Mouse (Mus musculus): ENCODE measurements around the gene Cercam. TPM values are rescaled to one million over a fixed set of nuclear protein-coding genes. Genes with fewer than 3 reads are reported as not detected.

Gene Cercam
- polyA plus RNA-seq, 1 experiment from 2014 or later: 21.5 TPM

DNA sequence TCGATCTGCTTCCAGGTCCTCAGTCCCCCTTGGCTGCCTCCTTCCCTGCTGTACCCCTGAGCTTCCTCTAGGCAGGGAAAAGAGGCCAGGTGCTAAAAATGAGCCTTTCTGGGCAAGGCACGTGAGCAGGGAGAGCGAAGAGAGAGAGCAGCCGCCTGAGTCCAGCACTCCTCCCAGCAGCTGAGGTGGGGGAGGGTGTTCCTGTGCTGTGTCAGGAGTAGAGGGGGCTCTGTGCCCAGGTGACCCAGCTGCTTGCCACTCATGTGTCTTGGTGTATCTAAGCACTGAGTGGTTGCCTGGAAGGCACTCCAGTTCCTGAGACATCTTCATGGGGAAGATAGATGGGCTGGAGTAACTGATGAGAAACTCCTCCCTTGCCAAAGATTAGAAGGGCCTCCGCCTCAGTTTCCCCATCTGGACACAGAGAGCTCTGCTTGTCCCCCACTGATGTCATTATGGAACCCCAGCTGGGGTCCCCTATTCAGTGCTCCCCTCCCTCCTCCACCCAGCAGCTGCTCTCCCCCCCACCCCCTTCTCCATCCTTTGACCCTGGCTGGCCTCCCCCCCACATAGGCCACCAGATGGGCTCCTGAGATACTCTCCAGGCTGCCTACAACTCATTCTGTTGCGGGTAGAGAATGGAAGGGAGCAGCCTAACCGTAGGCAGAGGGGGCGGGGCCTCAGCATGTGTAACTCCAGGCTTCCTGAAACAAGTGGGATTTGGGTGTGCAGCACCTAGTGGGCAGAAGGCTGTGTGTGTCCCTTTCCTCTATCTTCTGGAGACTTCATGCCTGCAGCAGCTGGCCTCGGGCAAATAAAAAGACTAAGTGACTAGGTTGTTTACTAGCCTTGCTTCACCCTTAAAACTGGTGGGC lies 25.5 kb upstream of the Cercam start:
- no peak for ATAC-seq (replicated peaks; ENCODE audit: low FRiP score)
- 62% methylated on average over 9 of the region's 9 CpGs for WGBS
- H3K4me2 ChIP-seq: no peak overlapping the region
- peaks cover 55% of the 10 kb centered on the region for H3K36me3 ChIP-seq
- no peak overlapping the region for H3K27ac ChIP-seq
- no peaks in the 10 kb centered on the region for H3K9me3 ChIP-seq (replicated peaks)
- H3K27me3 ChIP-seq: peaks cover 59% of the 10 kb centered on the region
- no peak overlapping the region for H3K4me3 ChIP-seq (replicated peaks)
- no peak overlapping the region for H3K9ac ChIP-seq
- peaks cover 18% of the 10 kb centered on the region for H3K4me1 ChIP-seq

- Histone ChIP-seq H3K36me3 (peaks cover 49% of the 10 kb centered on the region), H3K9me3 (replicated peaks) (no peaks in the 10 kb centered on the region), H3K4me3 (replicated peaks) (no peak overlapping the region), H3K27ac (no peak overlapping the region), H3K9ac (no peak overlapping the region), H3K27me3 (peaks cover 66% of the 10 kb centered on the region), H3K4me2 (no peak overlapping the region), H3K4me1 (peaks cover 18% of the 10 kb centered on the region)
- 90% methylated on average over 2 of the region's 2 CpGs for WGBS
- no peak for ATAC-seq (replicated peaks; ENCODE audit: low FRiP score)
Measured at GRCm38 (mm10) chr2:29844115-29844514, 24.8 kb upstream of the Cercam start.

GRCm38 (mm10) chr2:29844661-29845060 lies 24.3 kb upstream of the Cercam start:
- 20% methylated on average over 3 of the region's 3 CpGs for WGBS
- no peak for ATAC-seq (replicated peaks; ENCODE audit: low FRiP score)

GRCm38 (mm10) chr2:29845636-29846035 lies 23.3 kb upstream of the Cercam start:
- 7% methylated on average over 25 of the region's 25 CpGs for WGBS
- ATAC-seq (replicated peaks; ENCODE audit: low FRiP score): no peak
- Histone ChIP-seq H3K4me2 (peak overlapping the region; percentile 65), H3K27me3 (peaks cover 66% of the 10 kb centered on the region), H3K4me3 (replicated peaks) (peak overlapping the region; percentile 41), H3K27ac (no peak overlapping the region), H3K9me3 (replicated peaks) (no peaks in the 10 kb centered on the region), H3K9ac (peak overlapping the region; percentile 38), H3K36me3 (peaks cover 39% of the 10 kb centered on the region), H3K4me1 (peaks cover 18% of the 10 kb centered on the region)

More at GRCm38 (mm10) chr2:29844661-29845060, 24.3 kb upstream of the Cercam start:
- Histone ChIP-seq H3K4me3 (replicated peaks) (no peak overlapping the region), H3K27ac (no peak overlapping the region), H3K9me3 (replicated peaks) (no peaks in the 10 kb centered on the region), H3K9ac (no peak overlapping the region), H3K4me2 (peak overlapping the region; percentile 65; the same call in 1 of the 2 replicates), H3K27me3 (peaks cover 66% of the 10 kb centered on the region), H3K36me3 (peaks cover 44% of the 10 kb centered on the region), H3K4me1 (peaks cover 18% of the 10 kb centered on the region)

DNA sequence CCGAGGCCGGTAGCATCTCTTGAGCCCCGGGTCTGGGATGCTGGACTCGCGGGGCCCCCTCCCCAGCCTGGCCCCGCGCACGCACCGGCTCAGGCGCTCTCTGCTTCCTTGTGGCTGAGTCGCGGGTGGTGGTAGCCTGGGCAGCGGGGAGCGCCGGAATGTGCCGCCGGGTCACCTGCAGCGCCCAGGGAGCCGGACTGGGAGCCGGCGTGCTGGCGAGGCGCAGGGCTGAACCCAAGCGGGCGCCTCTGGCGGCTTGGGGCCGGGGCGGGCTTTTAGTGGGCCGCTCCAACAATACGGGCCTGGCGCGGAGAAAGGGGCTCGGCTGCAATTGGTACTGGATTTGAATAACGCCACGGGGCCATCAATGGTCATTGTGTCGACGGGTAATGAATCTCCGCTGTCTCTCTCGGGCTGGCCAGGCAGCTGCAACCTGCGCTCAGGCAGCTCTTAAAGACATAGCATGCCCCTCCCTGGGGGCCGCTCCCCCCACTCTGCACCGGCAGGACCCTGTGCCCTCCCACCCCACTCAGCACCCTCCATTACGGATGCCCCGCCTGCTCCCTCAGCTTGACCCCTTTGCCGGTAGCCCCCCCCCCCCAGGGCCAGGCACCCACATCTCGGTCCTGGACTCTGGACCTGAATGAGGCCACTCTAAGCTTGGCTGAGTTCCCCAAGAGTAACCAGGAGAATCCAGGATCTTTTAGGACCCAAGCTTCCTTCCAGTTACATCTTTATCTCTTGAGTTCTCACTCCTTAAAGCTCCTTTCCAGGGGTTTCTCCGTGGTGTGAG lies 22.7 kb upstream of the Cercam start:
- Histone ChIP-seq H3K4me1 (peaks cover 18% of the 10 kb centered on the region), H3K27me3 (peaks cover 66% of the 10 kb centered on the region), H3K9ac (peak overlapping the region; percentile 38), H3K4me3 (replicated peaks) (peak overlapping the region; percentile 41), H3K36me3 (peaks cover 34% of the 10 kb centered on the region), H3K9me3 (replicated peaks) (no peaks in the 10 kb centered on the region), H3K27ac (no peak overlapping the region), H3K4me2 (peak overlapping the region; percentile 65)
- peak; percentile 36; the same call in 1 of the 2 replicates for ATAC-seq (replicated peaks; ENCODE audit: low FRiP score)
- 4% methylated on average over 47 of the region's 47 CpGs for WGBS

GRCm38 (mm10) chr2:29846911-29847310 lies 22.1 kb upstream of the Cercam start:
- Histone ChIP-seq H3K4me2 (no peak overlapping the region), H3K4me1 (peaks cover 18% of the 10 kb centered on the region), H3K27me3 (peaks cover 66% of the 10 kb centered on the region), H3K9me3 (replicated peaks) (no peaks in the 10 kb centered on the region), H3K9ac (no peak overlapping the region), H3K4me3 (replicated peaks) (no peak overlapping the region), H3K27ac (no peak overlapping the region), H3K36me3 (peaks cover 27% of the 10 kb centered on the region)
- no peak for ATAC-seq (replicated peaks; ENCODE audit: low FRiP score)
- 47% methylated on average over 3 of the region's 3 CpGs for WGBS

GRCm38 (mm10) chr2:29849041-29849440 lies 19.9 kb upstream of the Cercam start:
- WGBS: 75% methylated on average over 8 of the region's 8 CpGs
- no peak overlapping the region for H3K4me2 ChIP-seq
- H3K9me3 ChIP-seq (replicated peaks): no peaks in the 10 kb centered on the region
- no peak for ATAC-seq (replicated peaks; ENCODE audit: low FRiP score)
- no peak overlapping the region for H3K9ac ChIP-seq
- H3K36me3 ChIP-seq: peaks cover 6% of the 10 kb centered on the region
- H3K27ac ChIP-seq: no peak overlapping the region
- H3K4me1 ChIP-seq: peaks cover 18% of the 10 kb centered on the region
- H3K27me3 ChIP-seq: peaks cover 51% of the 10 kb centered on the region
- H3K4me3 ChIP-seq (replicated peaks): no peak overlapping the region

DNA sequence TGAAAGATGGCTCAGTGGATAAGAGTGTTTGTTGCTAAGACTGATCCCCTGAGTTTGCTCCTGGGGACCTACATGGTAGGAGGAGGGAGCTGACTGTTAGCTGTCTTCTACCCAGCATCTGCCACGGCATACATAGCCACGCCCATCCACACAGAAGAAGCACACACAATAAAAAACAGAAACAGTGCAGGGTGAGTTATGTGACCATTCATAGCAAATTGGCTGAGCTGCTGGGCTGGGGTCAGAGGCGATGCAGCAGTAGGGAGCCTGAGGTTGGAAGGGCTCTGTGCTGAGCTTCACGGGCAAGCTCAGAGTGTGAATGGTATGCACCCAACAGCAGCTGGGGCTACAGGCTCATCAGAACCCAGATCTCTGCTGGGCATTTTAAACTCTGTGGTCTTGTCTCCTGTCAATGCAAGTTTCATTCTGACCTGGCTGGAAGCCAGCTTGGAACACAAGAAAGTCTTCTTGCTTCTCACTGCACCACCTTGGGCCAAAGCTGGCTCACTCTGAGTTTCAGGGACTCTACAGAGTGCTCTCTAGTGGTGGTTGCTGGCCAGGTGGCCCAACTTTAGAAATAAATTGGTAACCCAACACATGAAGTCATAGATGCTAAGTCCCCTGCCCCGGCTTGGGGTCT lies 19.0 kb upstream of the Cercam start:
- ATAC-seq (replicated peaks; ENCODE audit: low FRiP score): no peak
- no peak overlapping the region for H3K4me2 ChIP-seq
- H3K36me3 ChIP-seq: no peaks in the 10 kb centered on the region
- H3K9me3 ChIP-seq (replicated peaks): no peaks in the 10 kb centered on the region
- no peak overlapping the region for H3K9ac ChIP-seq
- H3K27ac ChIP-seq: no peak overlapping the region
- H3K4me3 ChIP-seq (replicated peaks): no peak overlapping the region
- peaks cover 42% of the 10 kb centered on the region for H3K27me3 ChIP-seq
- WGBS: 43% methylated on average over 5 of the region's 5 CpGs
- peaks cover 15% of the 10 kb centered on the region for H3K4me1 ChIP-seq

DNA sequence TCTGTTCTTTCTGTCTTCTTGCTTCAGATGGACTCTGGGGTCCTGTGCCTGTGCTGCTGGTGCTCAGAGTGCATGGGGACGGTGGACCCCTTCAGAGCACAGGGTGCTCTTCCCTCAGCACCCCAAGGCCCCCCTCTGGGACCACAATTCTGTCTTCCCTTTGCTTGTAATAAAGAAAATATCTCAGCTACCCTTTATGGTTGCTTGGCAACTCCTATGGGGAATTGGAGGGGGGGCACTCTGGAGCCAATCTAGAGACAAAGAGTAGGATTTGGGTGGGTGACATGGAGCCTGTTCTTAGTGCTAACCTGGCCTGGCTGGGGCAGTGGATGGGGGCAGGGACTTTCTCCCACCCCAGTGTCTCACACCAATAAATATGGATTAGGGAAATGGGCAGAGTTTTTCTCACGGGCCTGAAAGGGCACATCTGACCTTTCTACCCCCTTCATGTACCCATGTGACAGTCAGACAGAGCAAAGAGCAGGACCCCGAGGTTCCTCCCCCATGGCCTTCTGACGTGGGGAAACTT lies 15.9 kb upstream of the Cercam start:
- Histone ChIP-seq H3K4me3 (replicated peaks) (no peak overlapping the region), H3K27me3 (peaks cover 15% of the 10 kb centered on the region), H3K9me3 (replicated peaks) (no peaks in the 10 kb centered on the region), H3K4me2 (no peak overlapping the region), H3K4me1 (peaks cover 13% of the 10 kb centered on the region; the same call in 1 of the 2 replicates), H3K27ac (no peak overlapping the region), H3K36me3 (no peaks in the 10 kb centered on the region), H3K9ac (no peak overlapping the region)
- no peak for ATAC-seq (replicated peaks; ENCODE audit: low FRiP score)
- 43% methylated on average over 4 of the region's 4 CpGs for WGBS

DNA sequence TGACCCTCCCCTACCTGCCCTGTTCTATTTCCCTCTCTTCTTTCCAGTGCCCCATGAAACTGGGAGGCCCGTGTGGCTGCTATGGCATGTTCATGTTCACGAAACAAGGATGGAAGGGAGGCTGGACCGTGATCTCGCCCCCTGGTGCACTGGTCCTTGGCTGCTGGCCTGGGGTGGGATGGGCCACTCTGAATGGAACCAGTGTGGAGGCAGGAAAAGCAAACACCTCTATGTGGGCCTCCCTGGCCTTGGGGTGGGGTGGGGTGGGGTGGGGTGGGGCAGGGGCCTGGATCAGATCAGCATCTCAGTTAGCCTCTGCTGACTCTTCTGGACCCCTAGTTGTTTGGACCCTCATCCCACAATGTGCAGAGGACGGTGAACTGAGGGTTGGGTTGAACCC lies 15.2 kb upstream of the Cercam start:
- Histone ChIP-seq H3K9ac (no peak overlapping the region), H3K9me3 (replicated peaks) (no peaks in the 10 kb centered on the region), H3K4me3 (replicated peaks) (no peak overlapping the region), H3K27ac (no peak overlapping the region), H3K4me2 (no peak overlapping the region), H3K27me3 (peaks cover 7% of the 10 kb centered on the region), H3K4me1 (peaks cover 13% of the 10 kb centered on the region; the same call in 1 of the 2 replicates), H3K36me3 (no peaks in the 10 kb centered on the region)
- ATAC-seq (replicated peaks; ENCODE audit: low FRiP score): no peak
- WGBS: 72% methylated on average over 5 of the region's 5 CpGs

DNA sequence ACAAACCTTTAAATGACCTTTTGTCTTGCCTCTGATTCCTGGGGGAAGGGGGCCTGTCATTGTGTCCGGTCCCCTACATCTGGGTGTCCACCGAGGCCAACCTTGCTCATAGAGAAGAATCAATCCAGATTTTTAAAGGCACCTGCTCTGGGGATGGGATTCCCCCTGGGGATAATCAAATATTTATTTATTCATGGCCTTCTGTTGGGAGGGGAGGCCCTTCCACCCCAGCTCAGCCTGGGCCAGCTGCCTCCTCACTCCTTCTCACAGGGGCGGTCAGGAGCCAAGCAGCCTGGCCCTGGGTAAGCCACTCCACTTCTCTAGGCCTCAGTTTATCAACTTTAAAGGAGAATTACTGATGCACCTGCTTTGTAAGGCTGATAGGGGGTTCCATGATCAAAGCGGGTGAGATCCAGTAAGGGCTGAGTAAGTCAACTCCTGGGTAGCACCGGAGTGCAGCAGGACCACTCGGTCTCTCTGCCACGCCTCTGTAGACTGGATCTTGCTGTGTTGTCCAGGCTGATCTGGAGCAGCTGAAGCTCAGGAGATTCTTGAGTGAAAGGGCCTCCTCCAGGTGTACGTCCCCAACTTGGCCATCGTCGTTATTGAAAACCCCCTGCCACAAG lies 13.3 kb upstream of the Cercam start:
- Histone ChIP-seq H3K27me3 (peaks cover 3% of the 10 kb centered on the region; the same call in 1 of the 2 replicates), H3K27ac (no peak overlapping the region), H3K4me3 (replicated peaks) (no peak overlapping the region), H3K9me3 (replicated peaks) (no peaks in the 10 kb centered on the region), H3K4me2 (no peak overlapping the region), H3K36me3 (no peaks in the 10 kb centered on the region), H3K4me1 (peaks cover 13% of the 10 kb centered on the region; the same call in 1 of the 2 replicates), H3K9ac (no peak overlapping the region)
- no peak for ATAC-seq (replicated peaks; ENCODE audit: low FRiP score)
- 66% methylated on average over 10 of the region's 10 CpGs for WGBS

Data from kidney, embryonic 15.5 days (tissue).